Mouse (Mus musculus): ENCODE measurements around the gene Cul7. TPM values are rescaled to one million over a fixed set of nuclear protein-coding genes. Genes with fewer than 3 reads are reported as not detected.

Gene Cul7
- polyA plus RNA-seq (2014; fragmentation: Nextera tagmentation; extraction: Ambion mirVana): 31.3 and 34.3 TPM in 2 replicates

DNA sequence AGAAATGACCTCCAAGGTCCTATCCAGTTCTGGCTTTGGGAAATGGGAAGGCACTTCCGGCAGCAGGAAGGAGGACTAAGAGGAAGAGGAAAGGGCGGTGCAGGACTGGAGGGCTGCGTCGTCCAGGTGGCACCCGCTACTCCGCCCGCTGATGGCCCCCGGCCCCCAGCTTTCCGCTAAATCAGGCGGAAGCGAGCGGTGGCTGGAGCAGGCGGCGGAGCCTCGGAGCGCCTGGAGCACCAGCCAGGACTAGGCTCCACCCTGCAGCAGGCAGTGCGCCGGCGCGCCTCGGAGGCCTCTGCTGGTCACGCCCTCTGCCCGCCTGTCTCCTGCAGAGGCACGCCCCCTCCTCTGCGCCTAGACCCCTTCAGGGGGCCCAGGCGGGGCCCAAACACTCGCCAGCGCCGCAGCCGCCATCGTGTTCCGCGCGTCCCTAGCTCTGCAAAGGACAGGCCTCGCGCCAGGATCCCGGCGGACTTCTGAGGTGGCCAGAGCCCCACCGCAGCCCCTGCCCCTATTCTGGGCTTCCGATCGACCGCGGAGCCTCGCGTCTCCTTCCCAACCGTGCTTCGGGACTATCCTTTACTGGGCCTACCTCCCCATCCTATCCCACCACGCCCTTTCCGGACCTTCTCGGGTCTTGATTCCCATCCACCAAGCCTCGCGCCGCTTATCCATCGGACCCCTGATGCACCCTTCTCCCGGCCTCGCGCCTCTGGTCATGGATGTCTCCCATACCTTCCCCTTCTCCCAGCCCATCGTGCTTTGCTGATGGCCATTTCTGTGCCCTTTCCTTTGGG is at the start of gene Cul7:
TSS of gene Cul7 (plus strand) at position 106 of the 800 bp plus-strand sequence.
- peak within 1 kb of the TSS; percentile 76 to 91 for H3K4me3 ChIP-seq (ENCODE audit: control insufficient read depth in 1 of 2, insufficient read depth in 1 of 2, low read depth in 1 of 2, low read length in 2 of 2)
- peaks cover 51% of the 10 kb centered on the region for H3K36me3 ChIP-seq (ENCODE audit: control insufficient read depth, insufficient read depth, low read length)
- peak; percentile 92 for ATAC-seq (ENCODE audit: insufficient number of reproducible peaks, insufficient read depth, low FRiP score, low read depth)
- peak within 1 kb of the TSS; percentile 98 for H3K27ac ChIP-seq (replicated peaks in 1 of 2; ENCODE audit: control insufficient read depth in 1 of 2, insufficient read depth in 1 of 2, low read depth in 2 of 2, low read length in 2 of 2)
- no peaks in the 10 kb centered on the region for H3K9me3 ChIP-seq (ENCODE audit: control insufficient read depth, low read length)
- peak within 1 kb of the TSS; percentile 82 for H3K4me2 ChIP-seq (ENCODE audit: low read length)
- H3K27me3 ChIP-seq (ENCODE audit: control insufficient read depth, insufficient read depth, low read length): no peaks in the 10 kb centered on the region
- peak within 1 kb of the TSS; percentile 94 for H3K9ac ChIP-seq (ENCODE audit: low read length)
- H3K4me1 ChIP-seq (ENCODE audit: control insufficient read depth in 2 of 2, insufficient read depth in 2 of 2, low read length in 2 of 2): peaks cover 21 to 36% of the 10 kb centered on the region in 2 experiments
- under 1% methylated on average over 54 of the region's 58 CpGs for WGBS

DNA sequence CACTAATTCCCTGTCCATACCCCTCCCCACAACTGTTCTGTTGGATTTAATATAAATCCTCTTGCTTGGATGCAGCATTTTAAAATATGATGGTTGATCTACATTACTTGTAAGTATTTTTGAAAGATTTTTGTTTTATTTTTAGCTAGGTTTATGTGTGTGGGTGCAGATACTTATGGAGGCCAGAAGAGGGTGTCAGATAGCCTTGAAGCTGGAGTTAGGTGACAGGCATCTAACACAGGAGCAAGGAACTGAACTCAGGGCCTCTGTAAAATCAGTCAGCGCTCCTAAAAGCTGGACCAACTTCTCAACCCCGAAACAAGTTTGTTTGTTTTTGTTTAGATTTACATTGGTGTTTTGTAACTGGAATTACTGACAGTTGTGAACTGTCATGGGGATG is 49.6 kb upstream of the Cul7 start:
- Histone ChIP-seq H3K36me3 (ENCODE audit: control insufficient read depth, insufficient read depth, low read length) (0 out of 2 replicates have a peak, but pooled peaks cover 18% of the 10 kb centered on the region), H3K4me1 (ENCODE audit: control insufficient read depth in 2 of 2, insufficient read depth in 2 of 2, low read length in 2 of 2) (peaks cover 16 to 32% of the 10 kb centered on the region in 2 experiments), H3K9ac (ENCODE audit: low read length) (no peak overlapping the region), H3K4me2 (ENCODE audit: low read length) (no peak overlapping the region), H3K27ac (replicated peaks in 1 of 2; ENCODE audit: control insufficient read depth in 1 of 2, insufficient read depth in 1 of 2, low read depth in 2 of 2, low read length in 2 of 2) (no peak overlapping the region), H3K9me3 (ENCODE audit: control insufficient read depth, low read length) (no peaks in the 10 kb centered on the region), H3K4me3 (ENCODE audit: control insufficient read depth in 1 of 2, insufficient read depth in 1 of 2, low read depth in 1 of 2, low read length in 2 of 2) (no peak overlapping the region), H3K27me3 (ENCODE audit: control insufficient read depth, insufficient read depth, low read length) (no peaks in the 10 kb centered on the region)
- ATAC-seq (ENCODE audit: insufficient number of reproducible peaks, insufficient read depth, low FRiP score, low read depth): no peak
- 87% methylated on average over 2 of the region's 2 CpGs for WGBS

DNA sequence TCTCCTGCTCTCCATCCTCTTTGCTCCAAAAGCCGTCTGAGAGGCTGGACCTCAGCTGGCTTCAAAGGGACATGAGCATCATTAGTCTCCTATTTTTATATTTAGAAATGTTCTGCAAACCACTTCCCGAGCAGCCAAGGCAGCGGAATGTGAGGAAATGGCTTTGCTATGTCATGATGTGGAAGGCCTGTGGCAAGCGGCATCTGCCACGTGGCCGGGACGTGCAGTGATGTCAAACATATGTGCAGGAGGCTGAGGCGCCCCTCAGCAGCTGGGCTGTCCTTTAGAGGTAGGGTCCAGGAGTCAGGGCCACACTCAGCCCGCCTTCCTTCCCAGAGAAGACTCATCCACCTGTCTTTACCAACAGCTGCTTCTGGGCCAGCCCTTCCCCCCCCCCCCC is 47.9 kb upstream of the Cul7 start:
- H3K27me3 ChIP-seq (ENCODE audit: control insufficient read depth, insufficient read depth, low read length): no peaks in the 10 kb centered on the region
- 0 out of 2 replicates have a peak, but pooled peaks cover 11% of the 10 kb centered on the region for H3K36me3 ChIP-seq (ENCODE audit: control insufficient read depth, insufficient read depth, low read length)
- H3K4me2 ChIP-seq (ENCODE audit: low read length): no peak overlapping the region
- 44% methylated on average over 9 of the region's 9 CpGs for WGBS
- no peak overlapping the region for H3K4me3 ChIP-seq (ENCODE audit: control insufficient read depth in 1 of 2, insufficient read depth in 1 of 2, low read depth in 1 of 2, low read length in 2 of 2)
- peak overlapping the region; percentile 47 to 72; a peak in 3 of 4 replicates for H3K27ac ChIP-seq (replicated peaks in 1 of 2; ENCODE audit: control insufficient read depth in 1 of 2, insufficient read depth in 1 of 2, low read depth in 2 of 2, low read length in 2 of 2)
- ATAC-seq (ENCODE audit: insufficient number of reproducible peaks, insufficient read depth, low FRiP score, low read depth): no peak; the same call in 1 of the 2 replicates
- no peaks in the 10 kb centered on the region for H3K9me3 ChIP-seq (ENCODE audit: control insufficient read depth, low read length)
- H3K4me1 ChIP-seq (ENCODE audit: control insufficient read depth in 2 of 2, insufficient read depth in 2 of 2, low read length in 2 of 2): peaks cover 16 to 31% of the 10 kb centered on the region in 2 experiments
- no peak overlapping the region for H3K9ac ChIP-seq (ENCODE audit: low read length)

DNA sequence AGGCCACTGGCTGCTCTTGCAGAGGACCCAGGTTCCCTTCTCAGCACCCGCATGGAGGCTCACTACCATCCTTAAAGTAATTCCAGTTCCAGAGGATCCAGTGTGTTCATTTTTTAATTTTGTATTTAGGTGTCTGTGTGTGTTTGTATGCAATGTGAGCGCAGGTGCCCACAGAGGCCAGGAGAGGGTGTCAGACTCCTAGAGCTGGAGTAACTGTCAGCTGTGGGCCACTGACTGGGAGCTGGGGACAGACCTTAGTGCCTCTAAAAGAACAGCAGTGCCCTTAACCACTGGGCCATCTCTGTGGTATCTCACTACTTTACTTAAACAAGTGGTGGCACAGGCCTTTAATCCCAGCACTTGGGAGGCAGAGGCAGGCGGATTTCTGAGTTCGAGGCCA is 46.9 kb upstream of the Cul7 start:
- no peak for ATAC-seq (ENCODE audit: insufficient number of reproducible peaks, insufficient read depth, low FRiP score, low read depth)
- H3K27ac ChIP-seq (replicated peaks in 1 of 2; ENCODE audit: control insufficient read depth in 1 of 2, insufficient read depth in 1 of 2, low read depth in 2 of 2, low read length in 2 of 2): no peak overlapping the region
- WGBS: 98% methylated on average over 4 of the region's 4 CpGs

DNA sequence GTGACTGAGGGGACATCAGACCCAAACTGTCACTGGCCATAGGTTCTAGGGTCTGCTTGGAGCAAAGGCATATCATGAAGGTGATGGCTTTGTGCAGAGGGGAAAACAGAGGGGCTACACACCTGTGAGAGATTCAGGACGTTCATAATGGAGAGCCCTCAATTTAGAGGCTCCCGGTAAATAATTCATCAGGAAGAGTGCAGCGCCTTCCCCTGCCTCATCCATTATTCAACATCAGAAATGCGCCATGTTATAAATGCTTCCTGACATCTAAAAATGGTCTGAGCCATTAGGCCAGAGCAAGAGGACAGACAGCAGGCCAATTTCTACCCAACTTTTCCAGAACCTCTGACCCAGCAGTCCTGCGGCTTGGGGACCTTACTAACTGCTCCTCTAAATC is 45.0 kb upstream of the Cul7 start:
- H3K9ac ChIP-seq (ENCODE audit: low read length): no peak overlapping the region
- WGBS: 81% methylated on average over 5 of the region's 5 CpGs
- peaks cover 20 to 32% of the 10 kb centered on the region in 2 experiments for H3K4me1 ChIP-seq (ENCODE audit: control insufficient read depth in 2 of 2, insufficient read depth in 2 of 2, low read length in 2 of 2)
- no peaks in the 10 kb centered on the region for H3K27me3 ChIP-seq (ENCODE audit: control insufficient read depth, insufficient read depth, low read length)
- H3K4me3 ChIP-seq (ENCODE audit: control insufficient read depth in 1 of 2, insufficient read depth in 1 of 2, low read depth in 1 of 2, low read length in 2 of 2): no peak overlapping the region
- no peaks in the 10 kb centered on the region for H3K9me3 ChIP-seq (ENCODE audit: control insufficient read depth, low read length)
- H3K4me2 ChIP-seq (ENCODE audit: low read length): no peak overlapping the region
- no peak for ATAC-seq (ENCODE audit: insufficient number of reproducible peaks, insufficient read depth, low FRiP score, low read depth)
- no peaks in the 10 kb centered on the region for H3K36me3 ChIP-seq (ENCODE audit: control insufficient read depth, insufficient read depth, low read length)
- H3K27ac ChIP-seq (replicated peaks in 1 of 2; ENCODE audit: control insufficient read depth in 1 of 2, insufficient read depth in 1 of 2, low read depth in 2 of 2, low read length in 2 of 2): 0 out of 4 replicates have a peak overlapping the region, but pooled peaks of 1 of the 2 experiments have one; percentile 1

More for the DNA sequence above, 46.9 kb upstream of the Cul7 start:
- Histone ChIP-seq H3K27me3 (ENCODE audit: control insufficient read depth, insufficient read depth, low read length) (no peaks in the 10 kb centered on the region), H3K9me3 (ENCODE audit: control insufficient read depth, low read length) (no peaks in the 10 kb centered on the region), H3K9ac (ENCODE audit: low read length) (no peak overlapping the region), H3K4me1 (ENCODE audit: control insufficient read depth in 2 of 2, insufficient read depth in 2 of 2, low read length in 2 of 2) (peaks cover 16 to 28% of the 10 kb centered on the region in 2 experiments), H3K4me3 (ENCODE audit: control insufficient read depth in 1 of 2, insufficient read depth in 1 of 2, low read depth in 1 of 2, low read length in 2 of 2) (no peak overlapping the region), H3K4me2 (ENCODE audit: low read length) (no peak overlapping the region), H3K36me3 (ENCODE audit: control insufficient read depth, insufficient read depth, low read length) (0 out of 2 replicates have a peak, but pooled peaks cover under 1% of the 10 kb centered on the region)

DNA sequence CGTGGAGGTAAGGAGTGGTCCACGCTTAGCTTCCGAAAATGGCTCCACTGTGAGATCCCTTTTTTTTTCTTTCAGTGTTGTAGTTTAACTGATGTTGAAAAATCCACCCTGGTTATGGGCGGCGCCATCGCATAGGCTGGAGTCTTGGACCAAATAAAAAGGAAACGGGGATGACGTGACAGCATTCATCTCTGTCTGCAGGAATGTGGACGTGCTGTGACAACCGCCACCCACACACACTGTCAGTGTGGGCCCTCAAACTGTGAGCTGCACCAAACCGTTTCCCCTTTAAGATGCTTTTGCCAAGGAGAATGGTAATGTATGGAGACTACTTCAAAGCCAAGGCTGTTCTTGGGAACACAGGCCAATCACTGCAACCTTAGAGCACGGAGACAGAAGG is 44.1 kb upstream of the Cul7 start:
- no peaks in the 10 kb centered on the region for H3K36me3 ChIP-seq (ENCODE audit: control insufficient read depth, insufficient read depth, low read length)
- no peak for ATAC-seq (ENCODE audit: insufficient number of reproducible peaks, insufficient read depth, low FRiP score, low read depth)
- no peak overlapping the region for H3K4me3 ChIP-seq (ENCODE audit: control insufficient read depth in 1 of 2, insufficient read depth in 1 of 2, low read depth in 1 of 2, low read length in 2 of 2)
- H3K9me3 ChIP-seq (ENCODE audit: control insufficient read depth, low read length): no peaks in the 10 kb centered on the region
- no peaks in the 10 kb centered on the region for H3K27me3 ChIP-seq (ENCODE audit: control insufficient read depth, insufficient read depth, low read length)
- H3K4me1 ChIP-seq (ENCODE audit: control insufficient read depth in 2 of 2, insufficient read depth in 2 of 2, low read length in 2 of 2): peaks cover 20 to 38% of the 10 kb centered on the region in 2 experiments
- no peak overlapping the region for H3K27ac ChIP-seq (replicated peaks in 1 of 2; ENCODE audit: control insufficient read depth in 1 of 2, insufficient read depth in 1 of 2, low read depth in 2 of 2, low read length in 2 of 2)
- 78% methylated on average over 12 of the region's 12 CpGs for WGBS
- H3K4me2 ChIP-seq (ENCODE audit: low read length): no peak overlapping the region
- H3K9ac ChIP-seq (ENCODE audit: low read length): no peak overlapping the region

DNA sequence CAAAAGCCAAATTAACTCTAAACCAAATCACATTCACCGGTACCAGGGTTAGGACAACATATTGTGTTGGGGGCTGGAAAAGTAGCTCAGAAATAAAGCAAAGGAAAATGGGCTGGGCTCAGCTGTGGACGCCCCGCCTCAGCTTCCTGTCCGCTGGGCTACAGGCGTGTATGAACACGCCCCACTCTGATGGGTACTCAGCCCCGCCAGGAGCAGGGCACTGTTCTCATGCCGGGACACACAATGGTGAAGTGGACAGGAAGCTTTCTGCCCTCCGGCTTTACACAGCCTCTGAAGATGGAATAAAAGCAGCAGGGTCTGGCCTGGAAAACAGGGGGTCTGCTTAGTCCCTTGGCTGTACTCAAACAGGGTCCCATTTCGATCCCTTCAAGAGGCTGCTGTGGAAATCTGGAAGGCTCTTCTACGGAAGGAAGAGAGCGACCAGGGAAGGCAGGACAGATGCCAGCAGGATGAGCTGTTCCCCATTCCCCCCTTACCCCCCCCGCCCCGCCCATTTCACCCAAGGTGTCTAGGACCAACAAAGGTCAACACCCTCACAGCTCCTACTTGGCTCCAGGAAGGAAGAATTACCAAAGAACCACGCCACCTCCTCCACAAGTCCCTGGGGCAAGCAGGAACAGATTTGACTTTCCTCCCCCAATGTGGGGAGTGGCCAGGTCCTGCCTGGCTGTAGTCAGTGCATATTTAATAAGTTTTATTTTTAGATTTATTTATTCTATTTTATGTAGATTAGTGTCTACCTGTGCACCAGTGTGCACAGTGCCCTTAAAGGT is 40.2 kb upstream of the Cul7 start:
- peak; percentile 66; the same call in 1 of the 2 replicates for ATAC-seq (ENCODE audit: insufficient number of reproducible peaks, insufficient read depth, low FRiP score, low read depth)
- H3K4me2 ChIP-seq (ENCODE audit: low read length): peak overlapping the region; percentile 40
- WGBS: 54% methylated on average over 15 of the region's 15 CpGs
- no peaks in the 10 kb centered on the region for H3K27me3 ChIP-seq (ENCODE audit: control insufficient read depth, insufficient read depth, low read length)
- H3K27ac ChIP-seq (replicated peaks in 1 of 2; ENCODE audit: control insufficient read depth in 1 of 2, insufficient read depth in 1 of 2, low read depth in 2 of 2, low read length in 2 of 2): peak overlapping the region; percentile 49 to 68; a peak in 3 of 4 replicates
- no peaks in the 10 kb centered on the region for H3K9me3 ChIP-seq (ENCODE audit: control insufficient read depth, low read length)
- H3K4me3 ChIP-seq (ENCODE audit: control insufficient read depth in 1 of 2, insufficient read depth in 1 of 2, low read depth in 1 of 2, low read length in 2 of 2): no peak overlapping the region
- H3K36me3 ChIP-seq (ENCODE audit: control insufficient read depth, insufficient read depth, low read length): no peaks in the 10 kb centered on the region
- no peak overlapping the region for H3K9ac ChIP-seq (ENCODE audit: low read length)
- peaks cover 22 to 44% of the 10 kb centered on the region in 2 experiments for H3K4me1 ChIP-seq (ENCODE audit: control insufficient read depth in 2 of 2, insufficient read depth in 2 of 2, low read length in 2 of 2)

Data from heart, embryonic 14.5 days (tissue).